In genomic region chr7:139950283-139950971, GRCm38 (mm10) we compare ENCODE assay signal across 9 mouse cellular contexts. TPM values are rescaled to one million over a fixed set of nuclear protein-coding genes. Genes with fewer than 3 reads are reported as not detected.
DNase-seq lines count a peak whose midpoint lies in the region; ATAC-seq lines count a peak whose summit lies in the region.
"Had no signal": no experiment of that assay in that cellular context is flagged by ENCODE, and none has a peak within 500 bp of the region (broad histone marks: within the 10 kb centered on the region; RNA-seq: fewer than 3 reads in every experiment).

No protein-coding gene starts in this region.

- no peak overlapping the region for H3K27ac ChIP-seq in forebrain, embryonic 13.5 days
- H3K27ac ChIP-seq in hindbrain, embryonic 11.5 days (ENCODE audit: low read depth, low read length), result no peak overlapping the region
- peak overlapping the region; percentile 68 for H3K27ac ChIP-seq in limb, embryonic 15.5 days
- no peak overlapping the region for H3K27ac ChIP-seq in midbrain, embryonic 15.5 days

- peak overlapping the region; percentile 22 for H3K9ac ChIP-seq in forebrain, embryonic 13.5 days
- H3K9ac ChIP-seq in hindbrain, embryonic 11.5 days (ENCODE audit: low read depth, low read length), result peak overlapping the region; percentile 28
- H3K9ac ChIP-seq in limb, embryonic 15.5 days, result peak overlapping the region; percentile 45
- peak overlapping the region; percentile 32; the same call in 1 of the 2 replicates for H3K9ac ChIP-seq in midbrain, embryonic 15.5 days

- DNase-seq in CD4-positive helper T cell, adult 2 months (ENCODE audit: low read depth, low spot score), result peak; percentile 82
- peak; percentile 79 for DNase-seq in adrenal gland, adult 2 months
- peak; percentile 70 for DNase-seq in hindbrain, embryonic 11.5 days (ENCODE audit: low spot score)
- DNase-seq in thymus, postnatal 4 days, result peak; percentile 54
- no peak for DNase-seq in right cerebral cortex, adult 18-20 months

- ATAC-seq in forebrain, embryonic 13.5 days, result peak; percentile 51
- ATAC-seq in hindbrain, embryonic 11.5 days (ENCODE audit: low FRiP score), result peak; percentile 77
- peak; percentile 53; the same call in 1 of the 2 replicates for ATAC-seq in limb, embryonic 15.5 days (ENCODE audit: insufficient number of reproducible peaks, low FRiP score, low TSS enrichment, low read depth)
- peak; percentile 42; the same call in 1 of the 2 replicates for ATAC-seq in midbrain, embryonic 15.5 days (replicated peaks)

- H3K27me3 ChIP-seq in forebrain, embryonic 13.5 days, result peaks cover 71% of the 10 kb centered on the region
- peaks cover 26% of the 10 kb centered on the region for H3K27me3 ChIP-seq in hindbrain, embryonic 11.5 days (ENCODE audit: control insufficient read depth, insufficient read depth, low read length)
- peaks cover 40% of the 10 kb centered on the region for H3K27me3 ChIP-seq in limb, embryonic 15.5 days
- H3K27me3 ChIP-seq in midbrain, embryonic 15.5 days (replicated peaks), result peaks cover 48% of the 10 kb centered on the region

- no peaks in the 10 kb centered on the region for H3K36me3 ChIP-seq in forebrain, embryonic 13.5 days (ENCODE audit: poor library complexity, severe bottlenecking)
- H3K36me3 ChIP-seq in hindbrain, embryonic 11.5 days (ENCODE audit: control insufficient read depth, insufficient read depth, low read length), result no peaks in the 10 kb centered on the region
- no peaks in the 10 kb centered on the region for H3K36me3 ChIP-seq in limb, embryonic 15.5 days
- H3K36me3 ChIP-seq in midbrain, embryonic 15.5 days (replicated peaks), result no peaks in the 10 kb centered on the region

- H3K4me1 ChIP-seq in forebrain, embryonic 13.5 days, result peaks cover 15% of the 10 kb centered on the region
- peaks cover 3% of the 10 kb centered on the region; the same call in 1 of the 2 replicates for H3K4me1 ChIP-seq in hindbrain, embryonic 11.5 days (replicated peaks; ENCODE audit: control insufficient read depth, insufficient read depth, low read length)
- H3K4me1 ChIP-seq in limb, embryonic 15.5 days, result no peaks in the 10 kb centered on the region
- peaks cover 14% of the 10 kb centered on the region for H3K4me1 ChIP-seq in midbrain, embryonic 15.5 days

- H3K4me3 ChIP-seq in forebrain, embryonic 13.5 days, result peak overlapping the region; percentile 41
- peak overlapping the region; percentile 32 for H3K4me3 ChIP-seq in hindbrain, embryonic 11.5 days (ENCODE audit: low read depth, low read length)
- H3K4me3 ChIP-seq in limb, embryonic 15.5 days, result peak overlapping the region; percentile 59
- H3K4me3 ChIP-seq in midbrain, embryonic 15.5 days, result peak overlapping the region; percentile 36

- H3K4me2 ChIP-seq in forebrain, embryonic 13.5 days, result peak overlapping the region; percentile 75
- H3K4me2 ChIP-seq in hindbrain, embryonic 11.5 days (replicated peaks; ENCODE audit: low read depth, low read length), result peak overlapping the region; percentile 71
- H3K4me2 ChIP-seq in limb, embryonic 15.5 days, result peak overlapping the region; percentile 89
- peak overlapping the region; percentile 74 for H3K4me2 ChIP-seq in midbrain, embryonic 15.5 days

- 1% methylated on average over 33 of the region's 33 CpGs for WGBS in forebrain, embryonic 13.5 days
- 1% methylated on average over 33 of the region's 33 CpGs for WGBS in hindbrain, embryonic 11.5 days
- under 1% methylated on average over 33 of the region's 33 CpGs for WGBS in limb, embryonic 15.5 days
- 1% methylated on average over 33 of the region's 33 CpGs for WGBS in midbrain, embryonic 15.5 days

- H3K9me3 ChIP-seq in forebrain, embryonic 13.5 days (replicated peaks), result no peaks in the 10 kb centered on the region
- no peaks in the 10 kb centered on the region for H3K9me3 ChIP-seq in hindbrain, embryonic 11.5 days (ENCODE audit: control insufficient read depth, low read length)
- H3K9me3 ChIP-seq in limb, embryonic 15.5 days, result no peaks in the 10 kb centered on the region
- H3K9me3 ChIP-seq in midbrain, embryonic 15.5 days, result no peaks in the 10 kb centered on the region

RNA-seq across cellular contexts. Expression of gene Utf1, which starts 6.8 kb away (rescaled TPM):
- not detected for total RNA-seq in adrenal gland, adult 2 months (2021)
- 0.10 and 0.22 TPM in 2 replicates for polyA plus RNA-seq in adrenal gland, adult 2 months (2012; rRNA removed)
- not detected in 2 replicates for polyA plus RNA-seq in forebrain, embryonic 13.5 days (2015; fragmentation: Nextera tagmentation; extraction: Ambion mirVana)
- polyA plus RNA-seq in hindbrain, embryonic 11.5 days (2014; fragmentation: Nextera tagmentation; extraction: Ambion mirVana), result not detected in 2 replicates
- polyA plus RNA-seq in limb, embryonic 15.5 days (2015; fragmentation: Nextera tagmentation; extraction: Ambion mirVana), result 0.12 TPM in 1 of 2 replicates, not detected in the other
- not detected in 2 replicates for polyA plus RNA-seq in midbrain, embryonic 15.5 days (2015; fragmentation: Nextera tagmentation; extraction: Ambion mirVana)
- total RNA-seq: left cerebral cortex, postnatal 10 days had no signal

RNA-seq across cellular contexts. Expression of gene 6430531B16Rik, which starts 28.1 kb away (rescaled TPM):
- not detected for total RNA-seq in adrenal gland, adult 2 months (2021)
- polyA plus RNA-seq in adrenal gland, adult 2 months (2012; rRNA removed), result 0.19 and 0.80 TPM in 2 replicates
- 0.50 and 1.2 TPM in 2 replicates for polyA plus RNA-seq in forebrain, embryonic 13.5 days (2015; fragmentation: Nextera tagmentation; extraction: Ambion mirVana)
- polyA plus RNA-seq in hindbrain, embryonic 11.5 days (2014; fragmentation: Nextera tagmentation; extraction: Ambion mirVana), result 0.29 and 0.68 TPM in 2 replicates
- polyA plus RNA-seq in limb, embryonic 15.5 days (2015; fragmentation: Nextera tagmentation; extraction: Ambion mirVana), result 0.38 and 0.44 TPM in 2 replicates
- 0.83 and 1.3 TPM in 2 replicates for polyA plus RNA-seq in midbrain, embryonic 15.5 days (2015; fragmentation: Nextera tagmentation; extraction: Ambion mirVana)

RNA-seq across cellular contexts. Expression of gene Adam8, which starts 41.9 kb away (rescaled TPM):
- 1 to 10 TPM; 1.9 to 3.3 TPM for total RNA-seq in adrenal gland, adult 2 months (2021)
- 3.4 and 3.5 TPM in 2 replicates for polyA plus RNA-seq in adrenal gland, adult 2 months (2012; rRNA removed)
- 3.9 and 4.3 TPM in 2 replicates for polyA plus RNA-seq in forebrain, embryonic 13.5 days (2015; fragmentation: Nextera tagmentation; extraction: Ambion mirVana)
- polyA plus RNA-seq in hindbrain, embryonic 11.5 days (2014; fragmentation: Nextera tagmentation; extraction: Ambion mirVana), result 2.6 and 3.1 TPM in 2 replicates
- polyA plus RNA-seq in limb, embryonic 15.5 days (2015; fragmentation: Nextera tagmentation; extraction: Ambion mirVana), result 2.9 and 3.0 TPM in 2 replicates
- polyA plus RNA-seq in midbrain, embryonic 15.5 days (2015; fragmentation: Nextera tagmentation; extraction: Ambion mirVana), result 4.5 TPM in 2 replicates

RNA-seq across cellular contexts. Expression of gene Kndc1, which starts 55.9 kb away (rescaled TPM):
- total RNA-seq in adrenal gland, adult 2 months (2021), result under 1 TPM; 0.59 to 0.66 TPM
- 0.53 and 0.54 TPM in 2 replicates for polyA plus RNA-seq in adrenal gland, adult 2 months (2012; rRNA removed)
- polyA plus RNA-seq in forebrain, embryonic 13.5 days (2015; fragmentation: Nextera tagmentation; extraction: Ambion mirVana), result 2.1 and 3.1 TPM in 2 replicates
- polyA plus RNA-seq in hindbrain, embryonic 11.5 days (2014; fragmentation: Nextera tagmentation; extraction: Ambion mirVana), result 1.2 and 1.4 TPM in 2 replicates
- polyA plus RNA-seq in limb, embryonic 15.5 days (2015; fragmentation: Nextera tagmentation; extraction: Ambion mirVana), result 0.24 and 0.26 TPM in 2 replicates
- 20.2 and 22.4 TPM in 2 replicates for polyA plus RNA-seq in midbrain, embryonic 15.5 days (2015; fragmentation: Nextera tagmentation; extraction: Ambion mirVana)
